ENCODE assay signal across 10 mouse cellular contexts in genomic region chr7:98354921-98355310, GRCm38 (mm10). TPM values are rescaled to one million over a fixed set of nuclear protein-coding genes. Genes with fewer than 3 reads are reported as not detected.
A peak's percentile ranks its signal among the peaks of the same experiment; 100 is the strongest.
DNase-seq lines count a peak whose midpoint lies in the region; ATAC-seq lines count a peak whose summit lies in the region.
"Had no signal": no experiment of that assay in that cellular context is flagged by ENCODE, and none has a peak within 500 bp of the region (broad histone marks: within the 10 kb centered on the region; RNA-seq: fewer than 3 reads in every experiment).

No protein-coding gene starts in this region.

- no peaks in the 10 kb centered on the region for H3K9me3 ChIP-seq in midbrain, embryonic 11.5 days (ENCODE audit: control insufficient read depth, low read length)
- no peaks in the 10 kb centered on the region for H3K9me3 ChIP-seq in midbrain, embryonic 14.5 days (ENCODE audit: control insufficient read depth, low read length)
- H3K9me3 ChIP-seq in intestine, embryonic 15.5 days, result no peaks in the 10 kb centered on the region
- H3K9me3 ChIP-seq in limb, embryonic 10.5 days (replicated peaks), result no peaks in the 10 kb centered on the region
- H3K9me3 ChIP-seq in stomach, embryonic 14.5 days (ENCODE audit: control insufficient read depth, low read depth, low read length), result no peaks in the 10 kb centered on the region

- peak; percentile 85 for DNase-seq in midbrain, embryonic 11.5 days (ENCODE audit: low spot score, missing footprints)
- DNase-seq in midbrain, embryonic 14.5 days, result no peak
- DNase-seq in limb, embryonic 10.5 days (ENCODE audit: low spot score), result no peak
- no peak for DNase-seq in layer of hippocampus, adult 11-12 months (ENCODE audit: low spot score)
- no peak for DNase-seq in cerebellum, postnatal 14 days
- no peak for DNase-seq in heart, adult 18-20 months
- DNase-seq: adrenal gland, adult 8-10 months; lung, postnatal 14 days had no signal

- 0 out of 2 replicates have a peak overlapping the region, but pooled peaks have one; percentile 13 for H3K4me2 ChIP-seq in midbrain, embryonic 11.5 days
- H3K4me2 ChIP-seq in midbrain, embryonic 14.5 days (ENCODE audit: low read length), result no peak overlapping the region
- H3K4me2 ChIP-seq in intestine, embryonic 15.5 days (replicated peaks), result peak overlapping the region; percentile 35
- H3K4me2 ChIP-seq in stomach, embryonic 14.5 days (replicated peaks; ENCODE audit: low read depth, low read length), result peak overlapping the region; percentile 21; the same call in 1 of the 2 replicates

- H3K36me3 ChIP-seq in midbrain, embryonic 11.5 days (ENCODE audit: control insufficient read depth, insufficient read depth, low read length), result peaks cover 3% of the 10 kb centered on the region
- peaks cover 28% of the 10 kb centered on the region for H3K36me3 ChIP-seq in midbrain, embryonic 14.5 days (ENCODE audit: control insufficient read depth, insufficient read depth, low read length)
- peaks cover 18% of the 10 kb centered on the region for H3K36me3 ChIP-seq in intestine, embryonic 15.5 days
- H3K36me3 ChIP-seq in limb, embryonic 10.5 days, result peaks cover 38% of the 10 kb centered on the region
- peaks cover 23% of the 10 kb centered on the region for H3K36me3 ChIP-seq in stomach, embryonic 14.5 days (ENCODE audit: control insufficient read depth, insufficient read depth, low read length)

- no peak overlapping the region for H3K4me3 ChIP-seq in midbrain, embryonic 11.5 days (ENCODE audit: low read depth, low read length)
- H3K4me3 ChIP-seq in midbrain, embryonic 14.5 days (replicated peaks; ENCODE audit: low read depth, low read length), result no peak overlapping the region
- H3K4me3 ChIP-seq in intestine, embryonic 15.5 days (replicated peaks), result no peak overlapping the region
- H3K4me3 ChIP-seq in limb, embryonic 10.5 days, result peak overlapping the region; percentile 32
- H3K4me3 ChIP-seq in stomach, embryonic 14.5 days (ENCODE audit: low read depth, low read length), result no peak overlapping the region

- H3K27me3 ChIP-seq in midbrain, embryonic 11.5 days (ENCODE audit: control insufficient read depth, insufficient read depth, low read length), result no peaks in the 10 kb centered on the region
- H3K27me3 ChIP-seq in midbrain, embryonic 14.5 days (ENCODE audit: control insufficient read depth, insufficient read depth, low read length), result no peaks in the 10 kb centered on the region
- H3K27me3 ChIP-seq in intestine, embryonic 15.5 days (replicated peaks), result no peaks in the 10 kb centered on the region
- H3K27me3 ChIP-seq in limb, embryonic 10.5 days (ENCODE audit: low read depth, poor library complexity, severe bottlenecking), result no peaks in the 10 kb centered on the region
- no peaks in the 10 kb centered on the region for H3K27me3 ChIP-seq in stomach, embryonic 14.5 days (ENCODE audit: control insufficient read depth, insufficient read depth, low read length)

- WGBS in midbrain, embryonic 11.5 days, result 35% methylated on average over 4 of the region's 4 CpGs
- WGBS in midbrain, embryonic 14.5 days, result 33% methylated on average over 4 of the region's 4 CpGs
- 31% methylated on average over 4 of the region's 4 CpGs for WGBS in intestine, embryonic 15.5 days
- WGBS in limb, embryonic 10.5 days, result 30% methylated on average over 4 of the region's 4 CpGs
- WGBS in stomach, embryonic 14.5 days, result 29% methylated on average over 4 of the region's 4 CpGs

- no peak overlapping the region; the same call in 1 of the 2 replicates for H3K9ac ChIP-seq in midbrain, embryonic 11.5 days (ENCODE audit: low read length)
- H3K9ac ChIP-seq in midbrain, embryonic 14.5 days (replicated peaks; ENCODE audit: low read length), result no peak overlapping the region
- 0 out of 2 replicates have a peak overlapping the region, but pooled peaks have one; percentile 17 for H3K9ac ChIP-seq in intestine, embryonic 15.5 days
- no peak overlapping the region; the same call in 1 of the 2 replicates for H3K9ac ChIP-seq in stomach, embryonic 14.5 days (replicated peaks; ENCODE audit: low read depth, low read length)

- H3K4me1 ChIP-seq in midbrain, embryonic 11.5 days (ENCODE audit: control insufficient read depth, insufficient read depth, low read length), result peaks cover 33% of the 10 kb centered on the region
- H3K4me1 ChIP-seq in midbrain, embryonic 14.5 days (ENCODE audit: control insufficient read depth, insufficient read depth, low read length), result peaks cover 36% of the 10 kb centered on the region
- H3K4me1 ChIP-seq in intestine, embryonic 15.5 days (replicated peaks), result peaks cover 34% of the 10 kb centered on the region
- peaks cover 77% of the 10 kb centered on the region for H3K4me1 ChIP-seq in limb, embryonic 10.5 days
- H3K4me1 ChIP-seq in stomach, embryonic 14.5 days (ENCODE audit: control insufficient read depth, insufficient read depth, low read length), result peaks cover 45% of the 10 kb centered on the region

- ATAC-seq in midbrain, embryonic 11.5 days (ENCODE audit: low FRiP score), result no peak
- no peak for ATAC-seq in midbrain, embryonic 14.5 days (ENCODE audit: low FRiP score, low TSS enrichment)
- ATAC-seq in intestine, embryonic 15.5 days, result peak; percentile 59
- no peak for ATAC-seq in stomach, embryonic 14.5 days (ENCODE audit: insufficient number of reproducible peaks, insufficient read depth, low FRiP score, low read depth)

- H3K27ac ChIP-seq in midbrain, embryonic 11.5 days (ENCODE audit: low read depth, low read length), result 0 out of 2 replicates have a peak overlapping the region, but pooled peaks have one; percentile 22
- no peak overlapping the region for H3K27ac ChIP-seq in midbrain, embryonic 14.5 days (replicated peaks; ENCODE audit: low read depth, low read length)
- peak overlapping the region; percentile 0; the same call in 1 of the 2 replicates for H3K27ac ChIP-seq in intestine, embryonic 15.5 days
- H3K27ac ChIP-seq in limb, embryonic 10.5 days, result peak overlapping the region; percentile 86
- peak overlapping the region; percentile 30 for H3K27ac ChIP-seq in stomach, embryonic 14.5 days (ENCODE audit: low read length)

RNA-seq across cellular contexts. Expression of gene Tsku, which starts 6.2 kb away (rescaled TPM):
- 7.3 and 7.7 TPM in 2 replicates for polyA plus RNA-seq in midbrain, embryonic 11.5 days (2014; fragmentation: Nextera tagmentation; extraction: Ambion mirVana)
- 8.2 and 10.3 TPM in 2 replicates for polyA plus RNA-seq in midbrain, embryonic 14.5 days (2014; fragmentation: Nextera tagmentation; extraction: Ambion mirVana)
- polyA plus RNA-seq in intestine, embryonic 15.5 days (2015; fragmentation: Nextera tagmentation; extraction: Ambion mirVana), result 8.2 and 8.8 TPM in 2 replicates
- 9.5 and 11.2 TPM in 2 replicates for polyA plus RNA-seq in limb, embryonic 10.5 days (2016; fragmentation: Nextera tagmentation; extraction: Ambion mirVana)
- polyA plus RNA-seq in stomach, embryonic 14.5 days (2014; fragmentation: Nextera tagmentation; extraction: Ambion mirVana), result 18.4 and 19.1 TPM in 2 replicates
- total RNA-seq in heart, adult 18-20 months (2021), result 1 to 10 TPM; 2.3 TPM

RNA-seq across cellular contexts. Expression of gene Acer3, which starts 33.9 kb away (rescaled TPM):
- 15.8 and 16.6 TPM in 2 replicates for polyA plus RNA-seq in midbrain, embryonic 11.5 days (2014; fragmentation: Nextera tagmentation; extraction: Ambion mirVana)
- polyA plus RNA-seq in midbrain, embryonic 14.5 days (2014; fragmentation: Nextera tagmentation; extraction: Ambion mirVana), result 17.9 and 18.9 TPM in 2 replicates
- polyA plus RNA-seq in intestine, embryonic 15.5 days (2015; fragmentation: Nextera tagmentation; extraction: Ambion mirVana), result 20.0 and 20.5 TPM in 2 replicates
- 19.0 and 23.2 TPM in 2 replicates for polyA plus RNA-seq in limb, embryonic 10.5 days (2016; fragmentation: Nextera tagmentation; extraction: Ambion mirVana)
- 22.9 and 25.6 TPM in 2 replicates for polyA plus RNA-seq in stomach, embryonic 14.5 days (2014; fragmentation: Nextera tagmentation; extraction: Ambion mirVana)
- 10 to 100 TPM; 10.1 to 11.7 TPM for total RNA-seq in heart, adult 18-20 months (2021)
